8 mouse cellular contexts compared by ENCODE assay signal in genomic region chr3:69045750-69046149, GRCm38 (mm10). TPM values are rescaled to one million over a fixed set of nuclear protein-coding genes. Genes with fewer than 3 reads are reported as not detected.
DNase-seq lines count a peak whose midpoint lies in the region; ATAC-seq lines count a peak whose summit lies in the region.

No protein-coding gene starts in this region.

- peak overlapping the region; percentile 91 for H3K4me3 ChIP-seq in forebrain, embryonic 10.5 days
- peak overlapping the region; percentile 86 for H3K4me3 ChIP-seq in limb, embryonic 13.5 days
- peak overlapping the region; percentile 92 for H3K4me3 ChIP-seq in stomach, embryonic 14.5 days (ENCODE audit: low read depth, low read length)

- H3K4me2 ChIP-seq in limb, embryonic 13.5 days (replicated peaks), result peak overlapping the region; percentile 83
- peak overlapping the region; percentile 80 for H3K4me2 ChIP-seq in stomach, embryonic 14.5 days (replicated peaks; ENCODE audit: low read depth, low read length)

- peaks cover 26% of the 10 kb centered on the region for H3K36me3 ChIP-seq in forebrain, embryonic 10.5 days (replicated peaks)
- H3K36me3 ChIP-seq in limb, embryonic 13.5 days, result peaks cover 2% of the 10 kb centered on the region; the same call in 1 of the 2 replicates
- H3K36me3 ChIP-seq in stomach, embryonic 14.5 days (ENCODE audit: control insufficient read depth, insufficient read depth, low read length), result no peaks in the 10 kb centered on the region; the same call in 1 of the 2 replicates

- no peaks in the 10 kb centered on the region for H3K9me3 ChIP-seq in forebrain, embryonic 10.5 days
- H3K9me3 ChIP-seq in limb, embryonic 13.5 days, result no peaks in the 10 kb centered on the region
- H3K9me3 ChIP-seq in stomach, embryonic 14.5 days (ENCODE audit: control insufficient read depth, low read depth, low read length), result no peaks in the 10 kb centered on the region

- peak overlapping the region; percentile 94 for H3K9ac ChIP-seq in limb, embryonic 13.5 days
- H3K9ac ChIP-seq in stomach, embryonic 14.5 days (replicated peaks; ENCODE audit: low read depth, low read length), result peak overlapping the region; percentile 90; the same call in 1 of the 2 replicates

- no peak for ATAC-seq in limb, embryonic 13.5 days (ENCODE audit: low FRiP score, low read depth)
- no peak for ATAC-seq in stomach, embryonic 14.5 days (ENCODE audit: insufficient number of reproducible peaks, insufficient read depth, low FRiP score, low read depth)
- no peak for ATAC-seq in monocyte, adult 5-6 weeks (replicated peaks; ENCODE audit: insufficient number of reproducible peaks, low FRiP score, low TSS enrichment, poor library complexity, severe bottlenecking)

- DNase-seq in ovary, postnatal 10 days (ENCODE audit: low spot score), result peak; percentile 5
- no peak for DNase-seq in ovary, postnatal 14 days (ENCODE audit: low spot score)
- DNase-seq in forebrain, embryonic 10.5 days (ENCODE audit: extremely low spot score, low spot score), result peak; percentile 35
- DNase-seq in left cerebral cortex, postnatal 10 days (ENCODE audit: extremely low spot score in 1 of 2, low spot score in 2 of 2), result no peak
- no peak for DNase-seq in lung, postnatal 14 days

- no peaks in the 10 kb centered on the region for H3K27me3 ChIP-seq in forebrain, embryonic 10.5 days (ENCODE audit: poor library complexity, severe bottlenecking)
- no peaks in the 10 kb centered on the region for H3K27me3 ChIP-seq in limb, embryonic 13.5 days
- H3K27me3 ChIP-seq in stomach, embryonic 14.5 days (ENCODE audit: control insufficient read depth, insufficient read depth, low read length), result no peaks in the 10 kb centered on the region

- peaks cover 40% of the 10 kb centered on the region for H3K4me1 ChIP-seq in forebrain, embryonic 10.5 days
- H3K4me1 ChIP-seq in limb, embryonic 13.5 days, result peaks cover 23% of the 10 kb centered on the region
- H3K4me1 ChIP-seq in stomach, embryonic 14.5 days (ENCODE audit: control insufficient read depth, insufficient read depth, low read length), result peaks cover 13% of the 10 kb centered on the region

- intact Hi-C loops in left cerebral cortex, postnatal 10 days (cut with DNase I), result no loop called here

- 25% methylated on average over 13 of the region's 13 CpGs for WGBS in forebrain, embryonic 10.5 days
- 24% methylated on average over 13 of the region's 13 CpGs for WGBS in limb, embryonic 13.5 days
- WGBS in stomach, embryonic 14.5 days, result 20% methylated on average over 13 of the region's 13 CpGs

- peak overlapping the region; percentile 100 for H3K27ac ChIP-seq in forebrain, embryonic 10.5 days
- no peak overlapping the region for H3K27ac ChIP-seq in limb, embryonic 13.5 days
- no peak overlapping the region for H3K27ac ChIP-seq in stomach, embryonic 14.5 days (ENCODE audit: low read length)

RNA-seq across cellular contexts. Expression of gene Trim59, which starts 1.2 kb away (rescaled TPM):
- polyA plus RNA-seq in forebrain, embryonic 10.5 days (2016; fragmentation: Nextera tagmentation; extraction: Ambion mirVana), result 209 and 217 TPM in 2 replicates
- polyA plus RNA-seq in limb, embryonic 13.5 days (2015; fragmentation: Nextera tagmentation; extraction: Ambion mirVana), result 124 TPM in 2 replicates
- polyA plus RNA-seq in stomach, embryonic 14.5 days (2014; fragmentation: Nextera tagmentation; extraction: Ambion mirVana), result 103 and 109 TPM in 2 replicates
- total RNA-seq in left cerebral cortex, postnatal 10 days (2021), result 1 to 10 TPM; 4.3 to 6.9 TPM
- 10.0 to 13.3 TPM (median 10.2 TPM) in 3 replicates for total RNA-seq in monocyte, adult 5-6 weeks (2017)

RNA-seq across cellular contexts. Expression of gene Smc4, which starts 41.2 kb away (rescaled TPM):
- polyA plus RNA-seq in forebrain, embryonic 10.5 days (2016; fragmentation: Nextera tagmentation; extraction: Ambion mirVana), result 195 and 211 TPM in 2 replicates
- polyA plus RNA-seq in limb, embryonic 13.5 days (2015; fragmentation: Nextera tagmentation; extraction: Ambion mirVana), result 173 and 176 TPM in 2 replicates
- 152 and 154 TPM in 2 replicates for polyA plus RNA-seq in stomach, embryonic 14.5 days (2014; fragmentation: Nextera tagmentation; extraction: Ambion mirVana)
- 10 to 100 TPM in 1 of 2 experiments, 1 to 10 TPM in 1; 9.2 to 11.9 TPM for total RNA-seq in left cerebral cortex, postnatal 10 days (2021)
- total RNA-seq in monocyte, adult 5-6 weeks (2017), result 273 to 382 TPM (median 309 TPM) in 3 replicates

RNA-seq across cellular contexts. Expression of gene Ift80, which starts 41.4 kb away (rescaled TPM):
- 17.4 and 19.3 TPM in 2 replicates for polyA plus RNA-seq in forebrain, embryonic 10.5 days (2016; fragmentation: Nextera tagmentation; extraction: Ambion mirVana)
- 18.8 and 21.8 TPM in 2 replicates for polyA plus RNA-seq in limb, embryonic 13.5 days (2015; fragmentation: Nextera tagmentation; extraction: Ambion mirVana)
- 16.9 and 17.6 TPM in 2 replicates for polyA plus RNA-seq in stomach, embryonic 14.5 days (2014; fragmentation: Nextera tagmentation; extraction: Ambion mirVana)
- 10 to 100 TPM; 11.8 to 12.4 TPM for total RNA-seq in left cerebral cortex, postnatal 10 days (2021)
- 2.8 to 7.6 TPM (median 6.0 TPM) in 3 replicates for total RNA-seq in monocyte, adult 5-6 weeks (2017)

Comparison
In these comparisons a context has a peak if more than half of its experiments do, and no peak if none do; other contexts are left out.
1. DNase-seq: peak in ovary, postnatal 10 days (single experiment) and forebrain, embryonic 10.5 days (single experiment); none in ovary, postnatal 14 days (single experiment), left cerebral cortex, postnatal 10 days (0 of 2) and lung, postnatal 14 days (single experiment).
2. Peak in every context shown above with its lines, with median percentiles within 50 percentile points of each other: H3K4me3 ChIP-seq.